Mouse (Mus musculus): ENCODE results near the gene Rab3il1. TPM values are rescaled to one million over a fixed set of nuclear protein-coding genes. Genes with fewer than 3 reads are reported as not detected.

Gene Rab3il1
- polyA plus RNA-seq, 1 experiment from 2014 or later = 30.3 TPM

DNA sequence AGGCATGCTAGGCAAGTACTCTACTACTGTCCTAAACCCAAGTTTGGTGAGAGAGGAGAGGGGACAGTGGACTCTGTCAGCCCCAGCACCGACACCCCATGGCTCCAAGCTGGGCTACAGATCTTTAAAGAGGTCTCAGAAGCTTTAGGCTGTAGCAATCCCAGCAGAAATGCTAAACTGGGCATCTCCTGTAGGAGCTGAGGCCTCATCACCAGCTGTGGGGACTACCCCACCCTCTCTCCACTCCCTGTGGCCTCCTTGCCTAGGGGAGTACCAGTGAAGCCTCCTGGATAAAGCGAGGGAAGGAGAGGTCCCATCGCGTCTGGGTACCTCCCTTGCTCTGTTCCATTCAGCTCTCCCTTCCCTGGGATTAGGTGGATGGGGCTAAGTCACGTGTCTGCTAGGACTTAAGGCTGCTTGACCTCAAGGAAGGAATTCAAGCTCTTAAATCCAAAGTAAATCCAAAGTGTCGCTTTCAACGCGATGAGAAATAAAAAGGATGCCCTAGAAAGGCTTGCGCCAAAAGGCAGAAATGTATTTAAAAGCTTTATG lies 57.5 kb downstream of the Rab3il1 start:
- peaks cover 38% of the 10 kb centered on the region for H3K36me3 ChIP-seq (ENCODE audit: control insufficient read depth, insufficient read depth, low read length)
- ATAC-seq (ENCODE audit: low read depth) = no peak
- WGBS = 61% methylated on average over 9 of the region's 9 CpGs
- H3K9ac ChIP-seq (ENCODE audit: low read length) = no peak overlapping the region
- no peak overlapping the region for H3K4me3 ChIP-seq (ENCODE audit: low read length)
- H3K4me2 ChIP-seq (ENCODE audit: low read depth, low read length) = no peak overlapping the region
- peak overlapping the region; percentile 3; the same call in 1 of the 2 replicates for H3K27ac ChIP-seq (ENCODE audit: low read length)
- H3K27me3 ChIP-seq (ENCODE audit: control insufficient read depth, insufficient read depth, low read depth, low read length) = no peaks in the 10 kb centered on the region
- H3K4me1 ChIP-seq (replicated peaks; ENCODE audit: control insufficient read depth, insufficient read depth, low read length) = peaks cover 65% of the 10 kb centered on the region
- H3K9me3 ChIP-seq (ENCODE audit: control insufficient read depth, low read length) = no peaks in the 10 kb centered on the region

DNA sequence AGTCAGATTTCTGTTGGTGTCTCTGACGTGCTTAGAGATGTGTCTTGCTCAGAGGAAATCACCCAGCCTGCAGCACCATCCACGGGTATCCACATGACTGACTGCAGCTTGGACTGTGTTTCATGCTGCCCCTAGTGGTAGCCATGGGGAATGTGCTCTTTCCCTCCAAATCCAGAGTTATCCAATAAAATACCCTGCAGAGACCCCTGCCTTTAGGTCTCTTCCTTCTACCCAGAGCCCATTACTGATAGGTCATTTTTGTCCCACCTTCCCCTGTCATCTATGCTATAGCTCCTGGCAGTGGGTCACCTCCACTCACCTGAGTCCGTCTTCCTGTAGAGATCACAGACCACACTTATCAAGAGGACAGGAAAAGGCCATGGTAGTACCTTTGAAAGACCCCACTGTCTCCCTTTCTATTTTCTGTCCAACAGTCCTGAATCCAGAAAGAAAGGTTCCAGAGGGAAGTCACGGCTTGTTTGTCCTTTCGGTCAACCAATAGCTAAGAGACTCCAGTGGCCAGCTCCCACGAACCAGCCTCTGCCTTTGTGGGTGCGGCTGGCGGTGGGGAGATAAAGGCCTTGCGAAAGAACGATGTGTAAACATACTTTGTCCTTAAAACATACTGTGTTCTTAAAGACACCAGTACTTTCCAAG lies 58.6 kb downstream of the Rab3il1 start:
- no peaks in the 10 kb centered on the region for H3K9me3 ChIP-seq (ENCODE audit: control insufficient read depth, low read length)
- WGBS = 17% methylated on average over 10 of the region's 10 CpGs
- H3K36me3 ChIP-seq (ENCODE audit: control insufficient read depth, insufficient read depth, low read length) = peaks cover 32% of the 10 kb centered on the region
- no peaks in the 10 kb centered on the region for H3K27me3 ChIP-seq (ENCODE audit: control insufficient read depth, insufficient read depth, low read depth, low read length)
- H3K27ac ChIP-seq (ENCODE audit: low read length) = peak overlapping the region; percentile 92
- H3K4me1 ChIP-seq (replicated peaks; ENCODE audit: control insufficient read depth, insufficient read depth, low read length) = peaks cover 61% of the 10 kb centered on the region
- ATAC-seq (ENCODE audit: low read depth) = peak; percentile 62
- H3K4me3 ChIP-seq (ENCODE audit: low read length) = no peak overlapping the region
- no peak overlapping the region for H3K9ac ChIP-seq (ENCODE audit: low read length)
- H3K4me2 ChIP-seq (ENCODE audit: low read depth, low read length) = peak overlapping the region; percentile 32

DNA sequence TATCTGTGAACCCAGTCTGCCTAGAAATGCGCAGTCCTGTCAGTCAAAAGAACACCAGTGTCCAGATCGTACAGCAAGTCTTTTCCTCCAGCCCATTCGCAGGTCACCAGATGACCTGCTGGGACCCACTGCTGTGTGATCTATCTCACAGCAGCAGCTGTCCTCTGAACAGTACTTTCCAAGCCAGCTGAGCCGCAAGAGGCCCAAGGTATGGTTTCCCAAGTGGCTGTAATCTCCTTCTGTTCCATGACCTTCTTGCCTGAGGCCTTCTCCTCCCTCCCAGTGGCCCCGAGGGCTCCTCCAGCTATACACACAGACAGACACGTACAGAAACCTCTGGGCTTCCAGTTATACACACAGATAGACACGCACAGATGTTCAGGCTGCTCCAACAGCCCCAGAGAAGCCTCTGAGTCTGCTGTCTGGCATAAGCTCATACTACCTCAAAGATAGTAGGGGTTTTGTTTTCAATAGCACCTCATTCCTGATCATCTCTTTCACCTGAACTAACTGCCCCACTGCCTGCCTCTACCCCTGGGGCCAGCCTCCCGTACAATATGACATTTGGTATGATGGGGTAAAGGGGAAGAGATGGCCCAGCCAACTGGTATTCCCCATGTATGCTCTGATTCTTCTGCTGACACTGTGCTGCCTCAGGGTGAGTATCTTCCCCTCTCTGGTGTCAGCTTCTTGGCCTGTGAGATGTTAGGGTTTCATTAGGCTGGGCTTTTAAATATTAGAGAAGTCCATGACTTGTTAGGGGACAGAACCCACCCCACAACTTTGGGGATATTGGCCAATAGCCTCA lies 59.5 kb downstream of the Rab3il1 start:
- Histone ChIP-seq H3K27ac (ENCODE audit: low read length) (peak overlapping the region; percentile 92), H3K4me3 (ENCODE audit: low read length) (no peak overlapping the region), H3K4me1 (replicated peaks; ENCODE audit: control insufficient read depth, insufficient read depth, low read length) (peaks cover 53% of the 10 kb centered on the region), H3K36me3 (ENCODE audit: control insufficient read depth, insufficient read depth, low read length) (peaks cover 26% of the 10 kb centered on the region), H3K9me3 (ENCODE audit: control insufficient read depth, low read length) (no peaks in the 10 kb centered on the region), H3K9ac (ENCODE audit: low read length) (no peak overlapping the region), H3K27me3 (ENCODE audit: control insufficient read depth, insufficient read depth, low read depth, low read length) (no peaks in the 10 kb centered on the region), H3K4me2 (ENCODE audit: low read depth, low read length) (no peak overlapping the region)
- no peak for ATAC-seq (ENCODE audit: low read depth)
- WGBS = 42% methylated on average over 8 of the region's 8 CpGs

DNA sequence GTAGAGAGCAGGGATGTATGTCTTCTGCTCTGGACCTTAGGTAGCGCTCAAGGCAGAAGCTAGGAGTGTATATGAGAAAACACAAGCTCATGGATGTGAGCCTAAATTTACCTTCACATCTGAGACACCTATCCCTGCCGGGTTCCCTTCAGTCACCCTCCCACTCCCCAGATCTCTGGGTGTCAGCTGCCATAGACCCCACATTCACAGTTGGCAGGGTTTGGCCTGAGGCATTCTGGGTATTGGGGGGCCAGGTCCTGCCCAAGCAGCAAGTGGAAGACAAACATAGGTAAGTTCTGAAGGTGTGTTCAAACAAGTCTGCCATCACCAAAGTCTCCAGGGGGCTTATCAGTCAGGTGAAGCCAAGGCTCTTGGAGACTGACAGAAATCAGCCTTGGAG lies 60.2 kb downstream of the Rab3il1 start:
- Histone ChIP-seq H3K9ac (ENCODE audit: low read length) (no peak overlapping the region), H3K4me3 (ENCODE audit: low read length) (no peak overlapping the region), H3K27me3 (ENCODE audit: control insufficient read depth, insufficient read depth, low read depth, low read length) (no peaks in the 10 kb centered on the region), H3K9me3 (ENCODE audit: control insufficient read depth, low read length) (no peaks in the 10 kb centered on the region), H3K4me2 (ENCODE audit: low read depth, low read length) (no peak overlapping the region), H3K27ac (ENCODE audit: low read length) (no peak overlapping the region), H3K36me3 (ENCODE audit: control insufficient read depth, insufficient read depth, low read length) (peaks cover 23% of the 10 kb centered on the region), H3K4me1 (replicated peaks; ENCODE audit: control insufficient read depth, insufficient read depth, low read length) (peaks cover 47% of the 10 kb centered on the region)
- WGBS = 90% methylated on average over 2 of the region's 2 CpGs
- no peak for ATAC-seq (ENCODE audit: low read depth)

DNA sequence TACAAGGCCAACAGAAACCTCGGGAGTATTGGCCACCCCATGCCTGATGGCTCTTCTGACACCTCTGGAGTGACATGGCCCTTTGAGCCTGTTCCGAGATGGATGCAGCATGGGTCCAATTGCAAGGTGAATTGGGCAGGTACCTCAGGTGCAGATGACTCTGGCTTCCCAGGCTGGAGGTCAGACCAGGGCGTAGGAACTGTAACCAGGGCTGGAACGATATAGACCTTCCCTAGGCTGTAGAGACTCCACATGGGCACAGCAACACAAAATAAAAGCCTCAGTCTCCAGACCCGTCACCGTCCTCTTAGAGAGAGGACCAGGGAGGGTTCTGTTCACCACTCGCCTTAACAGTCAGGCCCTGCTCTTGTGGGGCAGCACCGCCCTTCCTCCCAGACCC lies 60.8 kb downstream of the Rab3il1 start:
- no peak for ATAC-seq (ENCODE audit: low read depth)
- peaks cover 25% of the 10 kb centered on the region for H3K36me3 ChIP-seq (ENCODE audit: control insufficient read depth, insufficient read depth, low read length)
- H3K9me3 ChIP-seq (ENCODE audit: control insufficient read depth, low read length) = no peaks in the 10 kb centered on the region
- 84% methylated on average over 8 of the region's 8 CpGs for WGBS
- H3K4me2 ChIP-seq (ENCODE audit: low read depth, low read length) = no peak overlapping the region
- H3K27me3 ChIP-seq (ENCODE audit: control insufficient read depth, insufficient read depth, low read depth, low read length) = no peaks in the 10 kb centered on the region
- H3K4me1 ChIP-seq (replicated peaks; ENCODE audit: control insufficient read depth, insufficient read depth, low read length) = peaks cover 42% of the 10 kb centered on the region
- H3K4me3 ChIP-seq (ENCODE audit: low read length) = no peak overlapping the region
- H3K27ac ChIP-seq (ENCODE audit: low read length) = no peak overlapping the region
- no peak overlapping the region for H3K9ac ChIP-seq (ENCODE audit: low read length)

DNA sequence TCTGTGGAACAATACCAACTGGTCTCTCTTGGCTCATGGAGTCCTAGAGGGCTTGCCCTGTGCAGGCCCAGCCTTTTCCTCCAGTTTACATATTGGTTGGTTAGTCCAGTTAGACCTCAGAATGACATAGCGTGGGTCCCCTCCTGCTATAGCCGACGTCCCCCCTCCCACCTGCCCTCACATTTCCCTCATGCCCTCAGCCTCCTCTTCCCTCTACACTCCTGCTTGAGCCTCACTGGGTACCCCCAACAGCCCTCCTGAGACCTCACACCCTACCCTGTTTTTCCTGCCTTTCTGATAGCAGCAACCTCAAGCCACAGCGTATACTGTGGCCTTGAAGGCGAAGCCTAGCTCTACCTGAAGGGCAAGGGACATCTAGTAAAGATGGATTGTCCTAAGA lies 61.4 kb downstream of the Rab3il1 start:
- no peak overlapping the region for H3K4me3 ChIP-seq (ENCODE audit: low read length)
- no peak for ATAC-seq (ENCODE audit: low read depth)
- peaks cover 23% of the 10 kb centered on the region for H3K36me3 ChIP-seq (ENCODE audit: control insufficient read depth, insufficient read depth, low read length)
- no peaks in the 10 kb centered on the region for H3K27me3 ChIP-seq (ENCODE audit: control insufficient read depth, insufficient read depth, low read depth, low read length)
- H3K27ac ChIP-seq (ENCODE audit: low read length) = no peak overlapping the region
- no peaks in the 10 kb centered on the region for H3K9me3 ChIP-seq (ENCODE audit: control insufficient read depth, low read length)
- peaks cover 38% of the 10 kb centered on the region for H3K4me1 ChIP-seq (replicated peaks; ENCODE audit: control insufficient read depth, insufficient read depth, low read length)
- H3K4me2 ChIP-seq (ENCODE audit: low read depth, low read length) = no peak overlapping the region
- WGBS = 87% methylated on average over 5 of the region's 5 CpGs
- H3K9ac ChIP-seq (ENCODE audit: low read length) = no peak overlapping the region

DNA sequence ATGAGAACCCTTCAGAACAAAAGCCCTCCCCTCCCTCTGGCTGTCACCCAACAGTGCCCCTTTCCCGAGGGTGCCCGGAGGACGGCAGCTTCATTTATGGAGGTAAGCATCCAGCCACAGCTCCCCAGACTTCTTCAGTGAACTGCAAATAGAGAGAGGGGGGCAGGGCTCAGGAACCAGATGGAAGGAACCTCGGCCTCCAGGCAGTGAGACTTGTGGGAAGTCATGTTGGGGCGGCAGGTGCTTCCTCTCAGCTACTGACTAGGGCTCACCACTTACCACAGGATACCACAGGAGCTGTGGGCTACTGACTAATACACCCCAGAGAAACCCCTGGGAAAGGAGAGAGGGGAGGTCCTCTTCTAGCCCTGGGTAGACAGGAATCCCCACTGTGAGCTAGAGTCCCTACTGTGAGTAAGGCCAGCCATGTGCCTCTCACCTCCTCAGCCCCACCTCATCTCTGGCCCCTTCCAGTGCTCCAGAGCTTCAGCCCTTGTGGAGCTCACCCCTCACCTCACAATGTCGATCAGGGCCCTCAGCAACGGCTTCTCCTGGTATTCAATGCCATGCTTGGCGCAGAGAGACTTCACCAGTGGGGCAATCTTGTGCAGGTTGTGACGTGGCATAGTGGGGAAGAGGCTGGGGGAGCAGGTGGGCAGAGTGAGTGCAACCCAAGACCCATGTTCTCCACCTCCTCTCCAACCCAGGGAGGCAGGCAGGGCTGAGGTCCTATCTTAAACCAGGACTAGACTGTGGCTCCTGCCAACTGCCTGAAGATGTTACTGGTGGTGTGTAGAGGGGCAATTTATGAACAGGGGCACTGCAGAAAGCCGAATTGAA lies 62.9 kb downstream of the Rab3il1 start:
- 60% methylated on average over 10 of the region's 10 CpGs for WGBS
- no peak overlapping the region for H3K4me3 ChIP-seq (ENCODE audit: low read length)
- H3K9ac ChIP-seq (ENCODE audit: low read length) = no peak overlapping the region
- H3K4me2 ChIP-seq (ENCODE audit: low read depth, low read length) = no peak overlapping the region
- H3K36me3 ChIP-seq (ENCODE audit: control insufficient read depth, insufficient read depth, low read length) = peaks cover 20% of the 10 kb centered on the region
- H3K27me3 ChIP-seq (ENCODE audit: control insufficient read depth, insufficient read depth, low read depth, low read length) = no peaks in the 10 kb centered on the region
- no peaks in the 10 kb centered on the region for H3K9me3 ChIP-seq (ENCODE audit: control insufficient read depth, low read length)
- H3K4me1 ChIP-seq (replicated peaks; ENCODE audit: control insufficient read depth, insufficient read depth, low read length) = peaks cover 28% of the 10 kb centered on the region
- peak; percentile 29; the same call in 1 of the 2 replicates for ATAC-seq (ENCODE audit: low read depth)
- peak overlapping the region; percentile 62 for H3K27ac ChIP-seq (ENCODE audit: low read length)

DNA sequence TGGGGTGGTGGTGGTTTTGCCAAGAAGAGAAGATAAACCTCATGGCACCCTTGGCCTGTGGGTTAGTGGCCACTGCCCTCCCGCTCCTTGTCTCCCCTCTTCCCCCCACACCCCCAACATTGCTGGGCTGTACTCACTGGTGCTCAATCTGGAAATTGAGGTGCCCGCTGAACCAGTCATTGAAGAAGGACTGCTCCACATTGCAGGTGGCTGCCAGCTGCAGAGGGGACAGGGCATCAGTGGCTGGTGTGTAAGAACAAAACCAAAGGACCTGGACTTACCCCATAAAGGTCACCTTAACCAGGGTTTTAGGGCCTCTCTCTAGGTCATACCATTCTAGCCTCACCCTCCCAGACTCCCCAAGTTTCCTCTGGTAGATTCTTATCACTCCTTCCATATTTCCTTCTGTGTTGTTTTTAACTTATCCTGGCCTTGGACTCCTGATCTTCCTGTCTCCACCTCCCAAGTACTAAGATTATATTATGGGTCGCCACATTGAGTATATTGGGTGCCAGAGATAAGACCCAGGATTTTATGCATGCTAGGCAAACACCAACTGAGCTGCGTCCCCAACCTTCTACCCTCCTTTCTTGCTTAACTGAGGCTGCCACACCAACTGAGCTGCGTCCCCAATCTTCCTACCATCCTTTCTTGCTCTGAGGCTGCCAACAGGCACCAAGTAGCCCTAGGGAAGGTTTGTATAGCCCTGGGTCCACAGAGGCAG lies 64.2 kb downstream of the Rab3il1 start:
- no peak for ATAC-seq (ENCODE audit: low read depth)
- Histone ChIP-seq H3K9me3 (ENCODE audit: control insufficient read depth, low read length) (no peaks in the 10 kb centered on the region), H3K4me1 (replicated peaks; ENCODE audit: control insufficient read depth, insufficient read depth, low read length) (peaks cover 16% of the 10 kb centered on the region), H3K27ac (ENCODE audit: low read length) (no peak overlapping the region), H3K4me3 (ENCODE audit: low read length) (no peak overlapping the region), H3K36me3 (ENCODE audit: control insufficient read depth, insufficient read depth, low read length) (peaks cover 31% of the 10 kb centered on the region), H3K4me2 (ENCODE audit: low read depth, low read length) (no peak overlapping the region), H3K27me3 (ENCODE audit: control insufficient read depth, insufficient read depth, low read depth, low read length) (no peaks in the 10 kb centered on the region), H3K9ac (ENCODE audit: low read length) (no peak overlapping the region)
- WGBS = 77% methylated on average over 5 of the region's 5 CpGs

Measured in lung, embryonic 16.5 days (tissue).